Mouse (Mus musculus) left cerebral cortex, adult 8-10 months (tissue): ENCODE data around the gene Itgb2l. TPM values are rescaled to one million over a fixed set of nuclear protein-coding genes. Genes with fewer than 3 reads are reported as not detected.

Source experiments
- DNase-seq, 2 experiments: peaks; one replicate each; pipeline ENCODE4 v3.0.0; 2022; ENCODE audit warnings: low spot score in 2 of 2
- total RNA-seq, 4 experiments: library from RNA; stranded (reverse); gene quantifications; 2 replicates each; pipeline ENCODE4 v1.2.4; 2022

Gene Itgb2l
- total RNA-seq, 4 experiments from 2014 or later: not detected

GRCm38 (mm10) chr16:96429046-96429445 is 14.4 kb downstream of the Itgb2l start:
- no peak for DNase-seq

- no peak for DNase-seq
Measured at GRCm38 (mm10) chr16:96426671-96427070, 16.7 kb downstream of the Itgb2l start.

GRCm38 (mm10) chr16:96425044-96425443 is 18.4 kb downstream of the Itgb2l start:
- no peak for DNase-seq

- DNase-seq: no peak
Measured at GRCm38 (mm10) chr16:96408064-96408465, 35.4 kb downstream of the Itgb2l start.

- DNase-seq: no peak
Measured at GRCm38 (mm10) chr16:96406312-96406711, 37.1 kb downstream of the Itgb2l start.

GRCm38 (mm10) chr16:96402294-96402693 is 41.1 kb downstream of the Itgb2l start:
- DNase-seq: no peak

- DNase-seq: no peak
Measured at GRCm38 (mm10) chr16:96400046-96400445, 43.4 kb downstream of the Itgb2l start.

GRCm38 (mm10) chr16:96398806-96399205 is 44.6 kb downstream of the Itgb2l start:
- no peak for DNase-seq

GRCm38 (mm10) chr16:96396013-96396650 is 47.3 kb downstream of the Itgb2l start:
- DNase-seq: no peak

- DNase-seq: no peak
Measured at GRCm38 (mm10) chr16:96395516-96395915, 47.9 kb downstream of the Itgb2l start.

- no peak for DNase-seq
Measured at GRCm38 (mm10) chr16:96391070-96391469, 52.3 kb downstream of the Itgb2l start.

- DNase-seq: no peak
Measured at GRCm38 (mm10) chr16:96388481-96388880, 54.9 kb downstream of the Itgb2l start.

- DNase-seq: no peak
Measured at GRCm38 (mm10) chr16:96387685-96388371, 55.6 kb downstream of the Itgb2l start.

- no peak for DNase-seq
Measured at GRCm38 (mm10) chr16:96384741-96385140, 58.7 kb downstream of the Itgb2l start.

- no peak for DNase-seq
Measured at GRCm38 (mm10) chr16:96382496-96383181, 60.8 kb downstream of the Itgb2l start.

- no peak for DNase-seq
Measured at GRCm38 (mm10) chr16:96381435-96381834, 62.0 kb downstream of the Itgb2l start.

GRCm38 (mm10) chr16:96378111-96378510 is 65.3 kb downstream of the Itgb2l start:
- no peak for DNase-seq

- no peak for DNase-seq
Measured at GRCm38 (mm10) chr16:96376342-96376741, 67.1 kb downstream of the Itgb2l start.

- DNase-seq: no peak
Measured at GRCm38 (mm10) chr16:96375538-96375937, 67.9 kb downstream of the Itgb2l start.

- no peak for DNase-seq
Measured at GRCm38 (mm10) chr16:96372752-96373118, 70.7 kb downstream of the Itgb2l start.
